Mouse (Mus musculus): ENCODE results near the gene Dnaic1. TPM values are rescaled to one million over a fixed set of nuclear protein-coding genes. Genes with fewer than 3 reads are reported as not detected.

Dnaic1 gene
- polyA plus RNA-seq, 1 experiment from 2014 or later: 1.6 TPM

DNA sequence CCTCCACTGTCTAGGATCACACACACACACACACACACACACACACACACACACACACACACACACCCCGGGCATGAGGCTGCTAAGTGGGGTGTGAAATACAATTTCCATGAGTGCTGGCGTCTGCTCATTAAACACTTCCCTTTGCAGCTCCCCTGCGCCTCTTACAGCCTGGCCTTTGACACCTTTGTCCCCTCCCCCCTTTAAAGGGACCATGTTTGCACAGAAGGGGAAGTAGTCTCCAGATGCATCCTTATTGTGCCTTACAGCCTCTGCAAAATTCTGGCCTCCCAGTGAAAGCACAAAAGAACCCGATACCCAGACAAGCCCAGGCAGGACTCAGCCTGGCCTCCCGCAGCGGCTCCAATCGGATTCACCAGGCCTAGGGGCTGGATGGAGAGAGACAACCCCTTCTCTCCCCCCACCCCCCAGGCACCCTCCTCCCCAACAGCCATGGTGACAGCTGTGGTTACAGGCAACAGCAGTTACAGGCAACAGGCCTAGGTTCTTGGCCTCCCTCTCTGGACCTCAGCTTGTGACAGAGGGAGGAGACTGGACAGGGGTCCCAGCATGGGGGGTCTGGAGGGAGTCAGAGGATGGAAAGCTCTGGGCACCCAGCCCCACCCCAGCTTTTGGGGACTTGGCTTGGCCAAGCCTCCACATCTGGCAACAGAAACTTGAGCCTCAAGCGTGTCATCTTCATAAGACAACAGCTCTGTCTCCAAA lies 58.8 kb downstream of the Dnaic1 start:
- 5% methylated on average over 8 of the region's 8 CpGs for WGBS
- Histone ChIP-seq H3K36me3 (no peaks in the 10 kb centered on the region), H3K27ac (replicated peaks) (peak overlapping the region; percentile 80), H3K27me3 (ENCODE audit: low read depth, poor library complexity, severe bottlenecking) (peaks cover 97% of the 10 kb centered on the region), H3K9me3 (replicated peaks) (no peaks in the 10 kb centered on the region), H3K4me3 (peak overlapping the region; percentile 30; the same call in 1 of the 2 replicates), H3K4me1 (peaks cover 72% of the 10 kb centered on the region)
- peak; percentile 74 for DNase-seq (ENCODE audit: low spot score)

DNA sequence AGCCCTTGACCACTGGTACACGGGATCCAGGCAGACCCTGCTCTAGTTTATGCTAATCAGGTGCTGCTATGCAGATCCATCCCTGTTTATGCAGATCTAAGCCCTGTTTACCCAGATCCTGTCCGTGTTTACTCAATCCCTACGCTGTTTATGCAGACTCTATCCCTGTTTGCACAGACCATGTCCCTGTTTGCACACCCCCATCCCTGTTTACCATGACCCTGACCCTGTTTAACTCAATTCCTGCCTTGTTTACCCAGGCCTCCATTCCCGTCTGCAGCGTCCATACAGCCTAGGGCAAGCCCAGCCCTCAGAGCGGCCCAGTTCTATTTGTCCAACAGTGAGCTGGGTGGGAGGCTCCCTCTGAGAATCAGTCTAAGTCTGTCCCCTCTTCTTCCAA lies 60.6 kb downstream of the Dnaic1 start:
- H3K27me3 ChIP-seq (ENCODE audit: low read depth, poor library complexity, severe bottlenecking): peaks cover 90% of the 10 kb centered on the region
- H3K4me1 ChIP-seq: peaks cover 90% of the 10 kb centered on the region
- no peaks in the 10 kb centered on the region for H3K36me3 ChIP-seq
- DNase-seq (ENCODE audit: low spot score): peak; percentile 45
- H3K4me3 ChIP-seq: peak overlapping the region; percentile 16; the same call in 1 of the 2 replicates
- WGBS: 20% methylated on average over 6 of the region's 6 CpGs
- H3K9me3 ChIP-seq (replicated peaks): no peaks in the 10 kb centered on the region
- peak overlapping the region; percentile 80 for H3K27ac ChIP-seq (replicated peaks)

DNA sequence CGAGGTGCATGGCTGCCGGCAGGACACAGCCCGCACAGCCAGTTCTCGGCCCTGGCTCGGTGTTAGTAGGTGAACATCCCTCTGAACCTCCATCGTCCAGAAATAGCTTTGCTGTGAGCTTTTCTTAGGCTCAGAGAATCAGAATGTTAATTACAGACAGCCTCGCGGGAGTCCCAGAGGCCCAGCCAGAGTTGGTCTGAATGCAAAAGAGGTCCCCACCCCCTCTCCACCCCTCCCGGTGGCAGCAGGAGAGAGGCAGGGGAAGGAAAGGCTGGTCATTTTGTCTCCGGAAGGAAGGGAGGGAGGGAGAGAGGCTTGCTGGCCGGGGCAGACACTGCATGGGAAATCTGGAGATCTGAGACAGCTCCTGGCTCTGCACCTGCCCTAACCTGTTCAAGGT lies 61.8 kb downstream of the Dnaic1 start:
- peaks cover 92% of the 10 kb centered on the region for H3K4me1 ChIP-seq
- H3K36me3 ChIP-seq: no peaks in the 10 kb centered on the region
- peaks cover 90% of the 10 kb centered on the region for H3K27me3 ChIP-seq (ENCODE audit: low read depth, poor library complexity, severe bottlenecking)
- peak overlapping the region; percentile 80 for H3K27ac ChIP-seq (replicated peaks)
- H3K4me3 ChIP-seq: peak overlapping the region; percentile 34
- WGBS: 2% methylated on average over 11 of the region's 11 CpGs
- no peaks in the 10 kb centered on the region for H3K9me3 ChIP-seq (replicated peaks)
- DNase-seq (ENCODE audit: low spot score): peak; percentile 61

DNA sequence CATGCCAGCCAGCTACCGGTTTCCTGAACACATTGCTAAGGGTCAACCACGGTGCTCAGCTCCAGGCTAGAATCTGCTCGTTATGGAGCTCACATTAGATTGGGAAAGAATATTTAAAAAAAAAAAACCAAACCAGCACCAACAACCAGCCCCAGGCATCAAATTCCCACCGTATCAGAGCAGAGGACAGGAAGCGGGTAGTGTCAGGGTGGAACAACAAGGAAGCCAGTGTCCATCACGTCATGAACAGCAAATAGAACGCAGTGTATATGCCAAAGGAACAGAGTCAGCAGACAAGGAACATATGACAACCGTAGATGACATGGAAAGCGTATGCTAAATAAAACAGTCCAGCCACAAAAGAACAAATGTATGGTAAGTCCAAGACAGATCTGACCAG lies 63.4 kb downstream of the Dnaic1 start:
- Histone ChIP-seq H3K4me3 (no peak overlapping the region), H3K27ac (replicated peaks) (no peak overlapping the region), H3K9me3 (replicated peaks) (no peaks in the 10 kb centered on the region), H3K4me1 (peaks cover 91% of the 10 kb centered on the region), H3K36me3 (peaks cover 12% of the 10 kb centered on the region), H3K27me3 (ENCODE audit: low read depth, poor library complexity, severe bottlenecking) (peaks cover 90% of the 10 kb centered on the region)
- whole genome bisulfite sequencing: 91% methylated on average over 9 of the region's 9 CpGs
- no peak for DNase-seq (ENCODE audit: low spot score)

DNA sequence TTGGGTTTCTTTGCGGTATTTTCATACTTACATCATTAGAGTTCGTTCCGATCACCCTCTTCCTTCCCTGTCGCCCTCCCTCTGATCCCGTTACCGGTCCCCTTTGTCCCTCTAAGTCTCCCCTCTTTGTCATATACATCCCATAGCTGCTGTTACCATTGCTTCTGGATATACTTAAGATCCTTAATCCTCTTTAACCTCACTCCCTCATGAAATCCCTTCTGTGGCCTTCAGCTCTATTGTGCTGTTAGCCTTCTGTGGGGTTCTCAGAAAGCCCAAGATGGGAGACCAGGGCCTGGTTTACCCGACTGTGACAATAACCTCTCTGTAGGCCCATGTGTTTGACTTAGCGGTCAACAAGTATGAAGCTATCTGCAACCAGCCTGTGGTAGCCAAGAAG lies 65.1 kb downstream of the Dnaic1 start:
- Histone ChIP-seq H3K27me3 (ENCODE audit: low read depth, poor library complexity, severe bottlenecking) (peaks cover 90% of the 10 kb centered on the region), H3K4me3 (no peak overlapping the region), H3K9me3 (replicated peaks) (no peaks in the 10 kb centered on the region), H3K4me1 (peaks cover 90% of the 10 kb centered on the region), H3K36me3 (peaks cover 20% of the 10 kb centered on the region), H3K27ac (replicated peaks) (no peak overlapping the region)
- no peak for DNase-seq (ENCODE audit: low spot score)
- WGBS: 56% methylated on average over 8 of the region's 8 CpGs

DNA sequence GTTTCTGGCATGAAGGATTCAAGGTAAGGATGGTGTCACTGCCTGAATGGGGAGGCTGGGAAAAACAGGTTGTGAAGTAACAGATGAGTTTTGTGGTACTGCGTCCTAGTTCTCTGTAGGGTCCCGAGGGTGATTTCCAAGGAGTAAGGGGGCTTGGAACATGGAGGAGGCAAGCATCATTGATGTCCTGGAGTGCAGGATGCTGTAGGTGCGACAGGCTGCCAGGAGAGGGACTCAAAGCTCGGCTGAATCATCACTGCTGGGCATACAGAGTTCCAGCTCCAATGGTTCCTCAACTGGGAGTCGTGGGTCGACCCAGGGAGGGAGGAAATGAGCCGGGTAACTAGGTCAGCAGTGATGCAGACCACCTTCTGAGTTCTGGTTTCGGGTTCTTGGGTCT lies 65.6 kb downstream of the Dnaic1 start:
- Histone ChIP-seq H3K27ac (replicated peaks) (peak overlapping the region; percentile 25; the same call in 1 of the 2 replicates), H3K4me1 (peaks cover 90% of the 10 kb centered on the region), H3K4me3 (no peak overlapping the region), H3K9me3 (replicated peaks) (no peaks in the 10 kb centered on the region), H3K27me3 (ENCODE audit: low read depth, poor library complexity, severe bottlenecking) (peaks cover 84% of the 10 kb centered on the region), H3K36me3 (peaks cover 20% of the 10 kb centered on the region)
- no peak for DNase-seq (ENCODE audit: low spot score)
- 74% methylated on average over 8 of the region's 8 CpGs for WGBS

DNA sequence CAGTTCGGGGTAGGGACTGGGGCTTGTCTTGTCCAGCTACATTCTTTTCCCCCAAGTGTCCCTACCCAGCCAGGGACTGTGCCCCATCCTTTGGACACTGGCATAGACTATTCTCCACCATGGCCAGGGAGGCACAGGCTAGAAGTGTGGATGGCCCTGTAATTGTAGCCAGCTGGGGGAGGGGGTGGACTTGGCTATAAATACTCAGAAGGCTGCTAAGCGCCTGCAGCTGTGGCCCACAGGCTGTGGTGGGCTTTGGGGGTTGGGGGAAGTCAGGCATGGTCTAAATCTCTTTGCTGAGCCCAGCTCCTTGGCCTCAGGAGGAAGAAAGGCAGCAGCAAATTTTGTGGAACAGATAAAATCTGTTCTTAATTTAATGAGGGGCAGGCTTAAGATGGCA lies 66.3 kb downstream of the Dnaic1 start:
- 67% methylated on average over 2 of the region's 2 CpGs for WGBS
- peak overlapping the region; percentile 25; the same call in 1 of the 2 replicates for H3K27ac ChIP-seq (replicated peaks)
- H3K36me3 ChIP-seq: peaks cover 20% of the 10 kb centered on the region
- H3K9me3 ChIP-seq (replicated peaks): no peaks in the 10 kb centered on the region
- H3K27me3 ChIP-seq (ENCODE audit: low read depth, poor library complexity, severe bottlenecking): peaks cover 77% of the 10 kb centered on the region
- peaks cover 90% of the 10 kb centered on the region for H3K4me1 ChIP-seq
- H3K4me3 ChIP-seq: no peak overlapping the region
- no peak for DNase-seq (ENCODE audit: low spot score)

DNA sequence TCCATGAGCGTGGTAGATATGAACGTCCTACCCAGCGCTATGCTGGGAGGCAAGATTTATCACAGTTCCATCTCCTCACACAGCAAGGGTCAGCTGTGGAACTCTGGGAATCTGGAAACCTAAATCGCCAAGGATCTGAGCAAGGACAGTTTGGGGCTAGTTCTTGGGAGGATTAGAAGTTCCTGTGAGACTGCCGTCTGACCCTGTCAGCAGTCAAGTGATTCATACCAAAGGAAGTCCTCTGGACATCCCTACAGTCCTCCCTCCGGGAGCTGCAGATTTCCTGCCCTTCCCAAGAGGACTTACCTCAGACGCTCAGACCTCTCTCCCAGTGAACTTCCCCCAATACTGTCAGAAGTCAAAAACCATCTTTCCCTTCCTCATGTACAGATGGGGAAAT lies 66.8 kb downstream of the Dnaic1 start:
- Histone ChIP-seq H3K9me3 (replicated peaks) (no peaks in the 10 kb centered on the region), H3K27ac (replicated peaks) (peak overlapping the region; percentile 24; the same call in 1 of the 2 replicates), H3K27me3 (ENCODE audit: low read depth, poor library complexity, severe bottlenecking) (peaks cover 74% of the 10 kb centered on the region), H3K4me3 (no peak overlapping the region), H3K4me1 (peaks cover 86% of the 10 kb centered on the region), H3K36me3 (peaks cover 20% of the 10 kb centered on the region)
- DNase-seq (ENCODE audit: low spot score): no peak
- WGBS: 59% methylated on average over 7 of the region's 7 CpGs

DNA sequence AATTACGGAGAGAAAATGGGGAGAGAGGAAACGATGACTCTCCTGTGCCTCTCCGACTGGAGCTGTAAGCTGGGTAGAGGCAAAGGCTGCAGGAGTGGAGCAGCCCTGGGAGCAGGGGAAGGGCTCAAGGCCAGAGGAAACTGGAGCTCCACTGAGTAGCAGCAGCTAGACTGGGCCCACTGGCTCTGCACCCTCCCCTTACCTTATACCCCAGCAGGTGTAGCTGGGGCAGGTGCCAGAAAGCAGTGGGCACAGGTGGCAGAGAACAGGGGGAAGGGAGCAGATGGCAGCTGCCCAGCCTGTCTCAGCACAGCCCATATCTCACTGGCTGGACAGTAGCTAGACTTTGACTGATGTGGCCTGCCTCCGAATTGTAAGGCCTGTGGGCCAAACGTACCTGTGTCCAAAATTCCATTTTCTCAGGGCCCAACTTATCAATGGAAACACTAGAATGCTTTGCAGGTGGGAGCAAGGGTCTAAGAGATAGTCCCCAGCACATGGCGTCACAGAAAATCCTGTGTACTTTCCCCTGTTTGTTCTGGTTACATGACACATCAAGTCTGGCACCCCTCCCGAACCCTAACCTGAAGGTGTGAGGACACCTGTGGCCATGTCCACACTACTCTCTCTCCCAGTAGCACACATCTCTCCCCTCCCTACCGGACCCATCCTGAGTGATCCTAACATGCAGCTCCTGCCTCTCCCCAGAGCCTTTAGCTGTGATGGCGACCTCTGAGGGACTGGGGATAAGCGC lies 67.5 kb downstream of the Dnaic1 start:
- no peak for DNase-seq (ENCODE audit: low spot score)
- 91% methylated on average over 10 of the region's 10 CpGs for WGBS
- Histone ChIP-seq H3K36me3 (peaks cover 20% of the 10 kb centered on the region), H3K4me1 (peaks cover 79% of the 10 kb centered on the region), H3K9me3 (replicated peaks) (no peaks in the 10 kb centered on the region), H3K4me3 (no peak overlapping the region), H3K27ac (replicated peaks) (peak overlapping the region; percentile 24; the same call in 1 of the 2 replicates), H3K27me3 (ENCODE audit: low read depth, poor library complexity, severe bottlenecking) (peaks cover 67% of the 10 kb centered on the region)

DNA sequence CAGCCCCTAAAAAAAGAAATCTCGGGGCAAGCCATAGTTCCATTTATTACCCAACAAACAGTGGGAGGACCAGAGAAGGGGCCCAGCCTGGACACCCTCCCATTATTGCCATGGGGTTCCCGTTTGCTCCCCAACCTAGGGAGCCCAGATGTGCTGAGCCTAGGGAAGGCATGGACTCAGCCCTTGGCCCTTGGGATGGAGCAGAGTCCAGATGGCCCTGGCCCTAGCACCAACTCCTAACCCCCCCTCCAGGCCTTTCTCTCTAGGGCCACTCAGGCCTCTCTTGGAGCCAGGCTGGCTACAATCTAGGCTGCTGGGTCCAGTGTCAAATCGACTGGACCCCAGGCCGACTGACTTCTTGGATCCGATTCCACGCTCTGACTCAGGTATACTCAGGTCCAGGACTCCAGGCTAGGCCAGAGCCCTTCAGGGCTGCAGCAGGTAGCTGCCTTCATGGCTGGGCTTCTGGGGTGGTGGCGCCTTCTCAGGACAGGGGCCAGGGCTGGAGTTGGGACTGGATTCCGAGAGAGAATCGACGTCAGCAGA lies 68.7 kb downstream of the Dnaic1 start:
- no peaks in the 10 kb centered on the region for H3K9me3 ChIP-seq (replicated peaks)
- H3K36me3 ChIP-seq: peaks cover 20% of the 10 kb centered on the region
- 95% methylated on average over 10 of the region's 10 CpGs for WGBS
- H3K27me3 ChIP-seq (ENCODE audit: low read depth, poor library complexity, severe bottlenecking): peaks cover 55% of the 10 kb centered on the region
- H3K27ac ChIP-seq (replicated peaks): 0 out of 2 replicates have a peak overlapping the region, but pooled peaks have one; percentile 9
- no peak for DNase-seq (ENCODE audit: low spot score)
- H3K4me3 ChIP-seq: peak overlapping the region; percentile 82
- peaks cover 73% of the 10 kb centered on the region for H3K4me1 ChIP-seq

DNA sequence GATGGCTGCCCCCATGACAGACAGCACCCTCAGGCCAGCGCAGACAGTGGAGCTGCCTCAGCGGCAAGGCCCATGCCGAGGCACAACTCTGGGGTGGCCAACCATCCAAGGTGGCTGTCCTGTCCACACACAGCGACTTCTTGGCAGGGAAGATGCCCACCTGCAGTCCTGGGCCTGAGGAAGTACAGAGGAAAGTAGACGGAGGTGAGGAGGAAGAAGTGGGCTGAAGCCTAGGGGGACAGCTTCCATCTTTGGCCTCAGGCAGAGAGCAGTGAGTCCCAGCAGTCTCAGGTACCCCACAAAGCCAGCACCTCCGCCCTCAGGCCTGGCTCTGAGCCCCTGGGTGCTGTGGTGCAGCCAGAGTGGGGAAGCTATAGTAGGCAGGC lies 69.2 kb downstream of the Dnaic1 start:
- DNase-seq (ENCODE audit: low spot score): no peak
- Histone ChIP-seq H3K27ac (replicated peaks) (peak overlapping the region; percentile 97; the same call in 1 of the 2 replicates), H3K9me3 (replicated peaks) (0 out of 2 replicates have a peak, but pooled peaks cover 5% of the 10 kb centered on the region), H3K4me1 (peaks cover 68% of the 10 kb centered on the region), H3K27me3 (ENCODE audit: low read depth, poor library complexity, severe bottlenecking) (peaks cover 49% of the 10 kb centered on the region), H3K4me3 (peak overlapping the region; percentile 82), H3K36me3 (peaks cover 20% of the 10 kb centered on the region)
- 84% methylated on average over 6 of the region's 6 CpGs for WGBS

DNA sequence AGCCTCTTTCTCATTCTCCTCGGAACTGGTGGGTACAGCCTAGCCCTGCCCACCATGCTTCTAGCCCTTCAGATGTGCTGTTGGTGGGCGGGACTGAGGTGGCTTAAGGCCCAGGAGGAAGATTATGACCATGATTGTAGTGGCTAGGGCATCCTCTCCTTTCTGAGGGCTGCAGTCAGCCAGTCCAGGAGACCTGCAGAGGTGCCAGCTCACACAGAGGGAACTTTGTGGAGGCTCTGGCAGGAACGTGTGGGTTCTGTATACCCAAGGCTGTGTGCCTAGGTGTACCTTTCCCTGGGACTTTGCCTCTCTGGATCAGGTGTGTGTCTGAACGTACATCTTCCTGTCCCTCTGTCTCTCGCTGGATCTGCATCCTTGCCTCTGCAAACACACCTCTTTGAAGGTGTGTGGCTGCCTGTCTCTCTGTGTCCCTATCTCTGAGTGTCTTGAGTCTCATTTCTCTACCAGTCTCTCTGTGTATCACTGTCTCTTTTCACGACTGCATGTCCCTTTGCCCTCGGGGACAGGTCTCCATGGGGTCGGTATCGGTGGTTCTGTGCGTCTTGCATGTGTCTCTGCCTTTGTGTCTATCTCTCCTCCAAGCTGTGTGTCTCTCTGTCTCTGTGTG lies 69.8 kb downstream of the Dnaic1 start:
- DNase-seq (ENCODE audit: low spot score): no peak
- Histone ChIP-seq H3K27me3 (ENCODE audit: low read depth, poor library complexity, severe bottlenecking) (peaks cover 44% of the 10 kb centered on the region), H3K27ac (replicated peaks) (peak overlapping the region; percentile 97), H3K4me3 (peak overlapping the region; percentile 82), H3K36me3 (peaks cover 20% of the 10 kb centered on the region), H3K4me1 (peaks cover 63% of the 10 kb centered on the region), H3K9me3 (replicated peaks) (0 out of 2 replicates have a peak, but pooled peaks cover 8% of the 10 kb centered on the region)
- WGBS: 9% methylated on average over 10 of the region's 10 CpGs

Measured in midbrain, embryonic 10.5 days (tissue).